Mouse (Mus musculus) bone marrow, adult 2 months (tissue): ENCODE data around the gene Smyd2.

ENCODE experiments used
- CTCF ChIP-seq: fragments of 200-500 bp; IDR thresholded peaks from 2 replicates; pipeline ENCODE4 v1.5.1; 2011; ENCODE audit warnings: low read length, control low read depth; ENCODE audit not compliant: control insufficient read depth, insufficient read depth
- POLR2A ChIP-seq: fragments of 200-500 bp; IDR thresholded peaks from 2 replicates; pipeline ENCODE4 v1.6.1; 2011; ENCODE audit warnings: low read depth, mild to moderate bottlenecking, control low read depth, low read length, borderline replicate concordance; ENCODE audit not compliant: control insufficient read depth

GRCm38 (mm10) chr1:189846319-189846718 lies 75.8 kb downstream of the Smyd2 start:
- TF ChIP-seq POLR2A (no peak), CTCF (no peak)
